Comparison of ENCODE assay signal across 22 mouse cellular contexts in the genomic region with DNA sequence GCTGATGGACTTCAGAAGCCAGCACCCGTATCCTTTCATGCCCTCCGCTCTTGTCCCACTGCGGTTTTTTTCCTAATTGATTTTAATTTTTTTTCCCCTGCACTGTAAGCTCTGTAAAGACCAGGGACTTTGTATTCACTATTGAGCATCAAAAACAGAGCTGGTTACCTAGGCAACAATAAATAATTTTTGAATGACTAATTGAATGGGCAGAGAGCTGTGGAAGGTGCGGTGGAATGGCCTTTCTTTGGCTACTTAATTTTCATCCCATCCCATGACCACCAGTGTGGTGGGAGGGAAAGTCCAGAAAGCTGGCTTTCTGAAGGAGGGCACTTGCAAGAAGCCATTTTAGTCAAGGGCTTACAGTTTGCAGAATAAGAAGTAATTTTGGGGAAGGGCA. TPM values are rescaled to one million over a fixed set of nuclear protein-coding genes. Genes with fewer than 3 reads are reported as not detected.
DNase-seq lines count a peak whose midpoint lies in the region; ATAC-seq and TF ChIP-seq lines count a peak whose summit lies in the region.
"Had no signal": no experiment of that assay in that cellular context is flagged by ENCODE, and none has a peak within 500 bp of the region (broad histone marks: within the 10 kb centered on the region; RNA-seq: fewer than 3 reads in every experiment).

No protein-coding gene starts in this region.

- peaks cover 14% of the 10 kb centered on the region for H3K36me3 ChIP-seq in heart, embryonic 13.5 days
- H3K36me3 ChIP-seq: intestine, embryonic 15.5 days had no signal

- no peaks in the 10 kb centered on the region for H3K27me3 ChIP-seq in heart, embryonic 13.5 days (replicated peaks)
- H3K27me3 ChIP-seq: embryonic facial prominence, embryonic 12.5 days; embryonic facial prominence, embryonic 15.5 days; hindbrain, embryonic 13.5 days; intestine, embryonic 15.5 days had no signal

- no peak for TF ChIP-seq CTCF in gastrocnemius, adult 2 months (IDR thresholded peaks at IDR 0.05)
- no peak for TF ChIP-seq CTCF in layer of hippocampus, adult 2 months (conservative IDR thresholded peaks at IDR 0.05)

- no peak overlapping the region for H3K4me2 ChIP-seq in heart, embryonic 13.5 days
- H3K4me2 ChIP-seq: embryonic facial prominence, embryonic 12.5 days; embryonic facial prominence, embryonic 15.5 days; hindbrain, embryonic 13.5 days; intestine, embryonic 15.5 days had no signal

- 92% methylated on average over 4 of the region's 4 CpGs for WGBS in heart, embryonic 13.5 days

- H3K9me3 ChIP-seq in heart, embryonic 13.5 days = no peaks in the 10 kb centered on the region
- H3K9me3 ChIP-seq: embryonic facial prominence, embryonic 12.5 days; embryonic facial prominence, embryonic 15.5 days; hindbrain, embryonic 10.5 days; hindbrain, embryonic 13.5 days; intestine, embryonic 15.5 days had no signal

- DNase-seq in gastrocnemius, adult 2 months = no peak
- DNase-seq in gastrocnemius, postnatal 25 days = no peak
- DNase-seq in heart, postnatal 10 days = no peak
- DNase-seq in layer of hippocampus, adult 2 months (ENCODE audit: low spot score in 2 of 2) = no peak
- no peak for DNase-seq in layer of hippocampus, postnatal 10 days (ENCODE audit: low spot score in 2 of 2)
- peak; percentile 95 for DNase-seq in Muller cell, postnatal 12 days (ENCODE audit: inconsistent ontology term)
- no peak for DNase-seq in kidney, postnatal 36 days
- DNase-seq: adrenal gland, postnatal 14 days; cerebellum, adult 11 months; cerebellum, adult 2 months; cerebellum, adult 9-11 months; cerebellum, postnatal 25 days; forebrain, postnatal 0 days; gastrocnemius, postnatal 36 days had no signal

- ATAC-seq in heart, embryonic 13.5 days (ENCODE audit: extremely low read depth, insufficient number of reproducible peaks, low FRiP score, low TSS enrichment) = no peak
- ATAC-seq: forebrain, embryonic 14.5 days; forebrain, postnatal 0 days; hindbrain, embryonic 16.5 days; intestine, embryonic 15.5 days had no signal

- H3K4me1 ChIP-seq in heart, embryonic 13.5 days = peaks cover 88% of the 10 kb centered on the region

- H3K4me3 ChIP-seq in gastrocnemius, adult 2 months = no peak overlapping the region
- no peak overlapping the region for H3K4me3 ChIP-seq in heart, embryonic 13.5 days
- no peak overlapping the region for H3K4me3 ChIP-seq in layer of hippocampus, adult 2 months
- H3K4me3 ChIP-seq: embryonic facial prominence, embryonic 12.5 days; embryonic facial prominence, embryonic 15.5 days; hindbrain, embryonic 10.5 days; hindbrain, embryonic 13.5 days; intestine, embryonic 15.5 days had no signal

- H3K27ac ChIP-seq in gastrocnemius, adult 2 months = peak overlapping the region; percentile 90
- H3K27ac ChIP-seq in heart, embryonic 13.5 days (replicated peaks) = peak overlapping the region; percentile 51
- H3K27ac ChIP-seq in layer of hippocampus, adult 2 months = peak overlapping the region; percentile 68; the same call in 1 of the 2 replicates
- H3K27ac ChIP-seq: embryonic facial prominence, embryonic 12.5 days; embryonic facial prominence, embryonic 15.5 days; hindbrain, embryonic 10.5 days; hindbrain, embryonic 13.5 days had no signal

- intact Hi-C loops in gastrocnemius, adult 2 months (cut with DNase I) = loop anchor here (5.0 kb wide), 1 partner anchor 37 kb away; no protein-coding TSS in a partner anchor
- intact Hi-C loops in heart, postnatal 10 days (cut with DNase I) = loop anchor here (5.0 kb wide), 2 partner anchors 42 to 147 kb away; a partner anchor contains a TSS

- peak overlapping the region; percentile 37 for H3K9ac ChIP-seq in heart, embryonic 13.5 days
- H3K9ac ChIP-seq: embryonic facial prominence, embryonic 12.5 days; embryonic facial prominence, embryonic 15.5 days; forebrain, postnatal 0 days; hindbrain, embryonic 13.5 days; intestine, embryonic 15.5 days had no signal

RNA-seq across cellular contexts. Expression of a gene that starts 41.6 kb away (rescaled TPM):
- total RNA-seq in gastrocnemius, adult 2 months (2021) = 100 to 1,000 TPM; 444 to 499 TPM
- total RNA-seq in gastrocnemius, postnatal 25 days (2021) = 100 to 1,000 TPM; 472 to 500 TPM
- polyA plus RNA-seq in heart, embryonic 13.5 days (2015; fragmentation: Nextera tagmentation; extraction: Ambion mirVana) = 376 and 386 TPM in 2 replicates
- 100 to 1,000 TPM; 394 to 406 TPM for total RNA-seq in heart, postnatal 10 days (2021)
- 100 to 1,000 TPM; 374 to 416 TPM for total RNA-seq in layer of hippocampus, adult 2 months (2021)
- total RNA-seq in layer of hippocampus, postnatal 10 days (2021) = 100 to 1,000 TPM; 343 to 381 TPM
